Mouse (Mus musculus): ENCODE measurements at regions not wholly inside any gene's neighbourhood (a gene's known extent, or its start where the extent isn't known, plus 50 kb on each side); places are given as distances from the start of the nearest gene placed in this dataset.
"Not testable (repeated sequence)": the region's sequence is repeated elsewhere in the genome, so short reads cannot be mapped to it uniquely, and the experiment has no call there.

DNA sequence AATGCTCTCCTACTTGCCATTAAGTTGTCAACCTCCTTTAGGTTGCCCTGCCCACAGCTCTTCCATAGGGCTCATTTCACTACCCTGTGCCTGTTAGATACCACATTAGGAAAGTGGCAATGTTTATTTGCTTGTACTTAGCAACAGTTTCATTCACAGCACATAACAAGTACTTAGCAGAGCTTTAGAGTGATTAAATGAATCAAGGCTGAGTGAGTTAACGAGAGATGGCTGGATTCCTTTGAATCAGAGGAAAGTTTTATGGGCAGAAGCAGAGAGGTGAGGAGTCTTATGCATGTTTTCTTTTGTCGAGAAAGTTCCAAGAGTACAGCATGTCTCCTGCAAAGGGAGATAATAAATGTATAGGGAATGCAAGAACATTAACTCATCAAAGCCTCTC is 60.5 kb downstream of the Ptgs2 start:
- DNase-seq: no peak

DNA sequence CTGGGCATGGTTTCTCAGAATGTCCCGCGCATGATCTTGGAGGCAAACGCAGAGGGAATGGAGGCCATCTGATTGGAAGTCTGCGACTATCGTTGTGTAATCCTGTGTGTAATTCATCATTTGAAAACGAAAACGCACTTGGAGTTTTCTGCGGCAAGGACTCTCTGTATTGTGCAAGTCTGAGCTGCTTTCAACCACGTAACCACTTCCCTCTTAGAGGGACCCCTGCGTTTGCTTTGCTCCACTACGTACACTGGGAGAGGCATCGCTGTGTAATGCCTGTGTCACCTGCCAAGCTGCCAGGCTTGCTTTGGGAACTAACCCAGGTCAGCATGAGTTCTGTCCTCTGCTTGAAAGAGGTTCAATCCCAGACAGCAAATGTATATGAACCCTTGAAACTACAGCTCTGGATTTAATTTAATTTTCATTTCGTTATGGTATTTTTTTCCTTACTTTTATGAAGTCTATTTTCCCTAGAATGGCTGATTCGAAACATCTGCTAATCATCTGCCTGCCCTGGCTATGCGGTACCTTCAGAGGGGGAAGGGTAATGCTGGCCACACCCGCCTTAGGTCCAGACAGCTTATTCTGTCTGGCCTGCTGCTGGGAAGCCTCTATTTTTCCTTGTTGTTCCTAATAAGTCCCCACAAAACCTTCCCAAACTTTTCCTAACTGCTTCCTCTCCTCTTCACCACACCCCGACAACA is 65.2 kb downstream of the Ptgs2 start:
- DNase-seq: peak; percentile 3 to 11

DNA sequence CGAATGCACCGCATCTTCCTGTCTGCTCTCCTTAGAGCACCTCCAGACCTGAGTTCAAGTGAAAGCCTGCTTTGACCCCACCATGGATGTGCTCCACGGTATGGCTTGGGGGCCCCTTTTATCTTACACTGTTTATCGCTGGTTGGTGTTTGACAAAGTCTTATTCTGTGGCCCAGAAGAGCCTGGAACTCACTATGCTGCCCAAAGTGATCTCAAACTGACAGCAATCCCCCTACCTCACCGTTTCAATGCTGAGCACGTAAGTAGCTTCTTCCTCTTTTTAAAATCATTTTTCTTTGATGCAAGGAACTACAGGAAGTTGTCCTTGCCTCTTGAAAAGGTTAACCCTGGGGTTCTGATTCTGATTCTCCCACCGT is 65.8 kb downstream of the Ptgs2 start:
- DNase-seq: no peak

DNA sequence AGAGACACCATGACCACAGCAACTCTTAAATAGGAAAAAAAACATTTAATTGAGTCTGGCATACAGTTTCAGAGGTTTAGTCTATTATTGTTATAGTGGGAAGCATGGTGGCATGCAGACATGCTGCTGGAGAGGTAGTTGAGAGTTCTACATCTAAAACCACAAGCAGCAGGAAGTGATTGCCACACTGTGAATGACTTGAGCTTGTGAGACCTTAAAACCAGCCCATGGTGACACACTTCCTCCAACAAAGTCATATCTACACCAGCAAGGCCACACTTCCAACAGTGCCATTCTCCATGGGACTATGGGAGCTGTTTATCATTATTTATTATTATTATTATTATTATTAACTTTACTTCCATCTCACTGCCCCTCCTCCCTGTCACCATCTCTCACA is 67.3 kb downstream of the Ptgs2 start:
- no peak for DNase-seq

DNA sequence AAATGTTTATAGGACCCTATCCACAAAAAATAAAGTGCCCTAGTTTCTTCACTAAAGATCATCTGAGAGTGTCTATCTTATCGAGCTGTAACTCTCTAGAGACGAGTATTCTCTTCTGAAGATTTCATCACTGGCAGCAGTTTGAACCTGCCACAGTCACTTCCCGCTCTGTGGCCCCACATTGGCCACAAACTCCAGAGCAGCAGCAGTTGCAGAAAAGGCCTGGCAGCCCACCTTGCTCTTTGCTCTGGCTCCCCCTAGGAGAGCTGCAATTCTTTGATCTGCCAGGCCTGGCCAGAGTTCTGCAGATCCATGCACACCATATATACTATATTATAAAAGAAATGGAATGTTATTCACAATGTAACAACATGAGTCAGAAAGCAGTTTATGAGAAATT is 74.4 kb downstream of the Ptgs2 start:
- no peak for DNase-seq

DNA sequence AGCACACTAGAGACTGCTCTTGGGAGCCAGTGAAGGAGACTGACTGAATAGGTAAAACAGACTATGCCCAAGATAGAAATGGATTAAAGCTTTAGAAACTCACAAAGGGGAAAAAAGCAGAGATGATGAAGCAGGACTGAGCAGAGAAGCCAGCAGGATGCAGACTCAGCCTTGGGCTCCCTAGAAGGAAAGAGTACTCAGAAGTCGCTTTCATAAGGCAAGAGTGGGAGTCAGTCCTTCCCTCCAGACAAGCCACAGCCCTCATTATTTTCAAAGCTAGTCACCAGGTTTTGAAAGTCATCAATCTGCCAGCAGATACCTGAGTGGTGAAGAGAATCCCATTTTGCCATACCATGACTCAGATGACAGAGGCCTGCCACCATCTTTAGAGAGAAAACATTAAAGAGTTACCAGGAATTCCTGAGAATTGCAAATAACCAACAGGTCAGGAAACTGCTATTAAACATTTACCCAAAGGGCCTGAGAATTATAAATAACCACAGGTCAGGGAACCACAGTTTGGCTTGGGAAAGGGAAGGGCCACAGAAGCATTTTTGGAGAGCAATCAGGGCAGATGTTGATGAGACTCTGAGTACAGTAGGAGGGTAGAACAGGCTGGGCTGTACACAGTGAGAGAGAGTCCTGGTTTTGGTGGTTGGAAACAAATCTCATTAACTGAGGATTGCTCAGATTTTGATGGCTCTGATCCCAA is 77.4 kb downstream of the Ptgs2 start:
- DNase-seq: no peak

DNA sequence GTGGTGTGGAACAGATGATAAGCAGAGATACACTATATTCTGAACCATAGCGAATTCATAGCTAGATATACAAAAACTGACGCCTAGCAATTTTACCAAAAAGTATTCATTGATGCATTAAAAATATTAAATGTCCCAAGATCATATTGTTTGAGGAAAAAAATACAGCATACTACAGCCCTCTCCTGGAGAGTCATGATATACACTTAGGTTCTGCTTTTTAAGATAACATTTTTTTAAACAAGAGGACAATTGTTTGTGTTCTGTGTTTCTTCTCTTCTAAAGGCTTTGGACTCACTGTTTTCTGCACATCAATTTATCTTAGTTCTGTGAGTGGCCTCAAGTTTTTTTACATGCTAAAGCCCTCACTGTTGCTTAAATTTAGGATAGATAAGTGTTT is 102.2 kb downstream of the Ptgs2 start:
- no peak for DNase-seq

DNA sequence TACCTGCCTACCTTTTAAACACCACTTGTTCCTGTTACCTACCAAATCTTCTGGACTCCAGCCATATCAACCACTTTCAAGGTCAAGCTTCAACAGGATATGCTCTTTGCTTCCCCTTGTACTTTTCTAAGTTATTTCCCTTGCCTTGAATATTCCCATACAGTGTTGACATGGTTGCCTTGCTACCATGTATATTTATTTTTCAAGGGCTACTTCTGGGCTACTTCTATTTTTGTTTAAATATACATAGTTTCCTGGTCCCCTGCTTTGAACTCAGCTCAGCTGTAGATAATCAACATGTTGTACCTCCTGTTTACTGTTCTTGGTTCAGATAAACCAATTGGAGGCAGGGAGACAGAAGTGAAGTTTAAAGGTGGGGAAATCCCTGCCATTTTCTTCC is 106.8 kb upstream of the Pdc start:
- DNase-seq: no peak

DNA sequence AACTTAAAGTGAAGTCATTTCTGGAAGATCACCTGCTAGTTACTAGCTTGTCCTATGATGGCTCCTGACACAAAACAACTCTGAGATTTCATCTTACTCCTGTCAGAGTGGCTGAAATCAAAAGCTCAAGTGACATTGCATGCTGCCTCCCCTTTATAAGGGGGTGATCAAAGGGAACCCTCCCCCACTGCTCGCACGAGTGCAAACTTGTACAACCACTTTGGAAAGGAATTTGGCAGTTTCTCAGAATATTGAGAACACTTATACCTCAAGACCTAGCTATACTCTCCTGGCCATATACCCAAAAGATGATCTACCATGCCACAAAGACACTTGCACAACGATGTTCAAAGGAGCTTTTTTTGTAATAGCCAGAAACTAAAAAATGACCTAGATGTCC is 102.5 kb upstream of the Pdc start:
- DNase-seq: no peak

DNA sequence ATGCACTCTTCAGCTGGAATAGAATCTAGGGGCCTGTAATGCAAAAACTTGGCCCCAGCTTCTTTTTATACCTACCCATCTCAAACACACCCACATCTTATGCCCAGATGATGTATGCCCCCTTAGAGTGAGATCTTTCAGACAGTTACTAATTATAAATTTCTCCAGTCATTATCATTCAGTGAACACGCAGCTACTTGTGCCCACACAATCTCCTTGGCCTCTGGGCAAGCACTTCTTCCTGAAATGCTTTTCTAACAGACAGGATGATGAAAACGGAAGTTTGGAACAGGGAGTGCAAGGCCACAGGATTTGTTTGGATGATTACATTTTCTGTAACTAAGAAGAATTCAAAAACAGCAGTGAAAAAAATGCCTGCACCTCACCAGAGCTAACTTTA is 100.4 kb upstream of the Pdc start:
- DNase-seq: no peak

DNA sequence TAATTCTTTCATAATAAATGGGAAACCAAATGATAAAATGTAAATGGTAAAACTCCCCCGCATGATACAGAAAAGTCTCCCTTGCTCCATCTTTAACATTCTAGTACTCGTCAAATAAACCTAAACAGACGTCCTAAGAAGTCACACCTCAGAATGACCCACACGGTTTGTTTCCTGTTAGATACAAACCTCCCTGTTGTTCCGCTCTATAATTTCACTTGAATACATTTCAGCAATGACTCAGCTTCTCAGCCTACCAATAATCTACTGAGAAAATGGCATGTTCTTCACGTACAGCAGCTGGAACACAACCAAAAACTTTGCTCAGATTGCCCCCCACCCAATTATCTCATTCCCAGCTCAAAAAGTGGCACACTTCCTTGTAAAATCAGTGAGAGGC is 93.7 kb upstream of the Pdc start:
- DNase-seq: no peak

DNA sequence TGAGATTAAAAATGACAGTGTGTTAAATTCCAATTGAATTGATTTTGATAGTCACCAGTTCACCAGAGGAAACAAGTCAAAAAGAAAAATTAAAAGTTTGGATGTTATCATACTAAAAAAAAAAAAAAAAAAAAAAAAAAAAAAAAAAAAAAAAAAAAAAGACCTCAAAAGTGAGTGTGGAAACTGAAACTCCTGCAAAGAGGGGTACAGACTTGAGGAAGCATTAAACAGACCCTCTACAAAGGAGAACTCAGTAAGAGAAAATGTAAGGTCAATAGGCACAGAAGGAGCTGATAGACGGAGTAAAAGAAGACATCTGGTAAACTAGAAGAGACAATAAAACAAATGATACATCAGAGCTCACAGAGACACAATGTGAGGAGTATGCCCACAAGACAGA is 79.7 kb upstream of the Pdc start:
- not testable (repeated sequence) for DNase-seq

DNA sequence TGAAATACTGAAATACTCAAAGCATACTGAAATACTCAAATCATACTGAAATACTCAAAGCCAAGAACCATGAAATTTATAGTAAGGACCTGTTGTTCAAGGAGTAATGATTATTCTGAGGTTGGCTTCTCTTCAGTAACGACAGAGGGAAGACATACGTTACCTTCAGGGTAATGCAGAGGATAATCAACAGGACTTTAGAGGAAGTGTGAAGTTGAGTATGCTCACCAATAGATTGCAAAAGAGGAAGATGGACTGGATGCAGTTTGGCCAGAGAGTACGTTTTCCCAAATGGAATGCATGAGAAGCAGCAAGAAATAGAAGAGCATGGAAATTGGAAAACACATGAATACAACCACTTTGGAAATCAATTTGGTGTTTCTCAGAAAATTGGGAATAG is 79.1 kb upstream of the Pdc start:
- no peak for DNase-seq

DNA sequence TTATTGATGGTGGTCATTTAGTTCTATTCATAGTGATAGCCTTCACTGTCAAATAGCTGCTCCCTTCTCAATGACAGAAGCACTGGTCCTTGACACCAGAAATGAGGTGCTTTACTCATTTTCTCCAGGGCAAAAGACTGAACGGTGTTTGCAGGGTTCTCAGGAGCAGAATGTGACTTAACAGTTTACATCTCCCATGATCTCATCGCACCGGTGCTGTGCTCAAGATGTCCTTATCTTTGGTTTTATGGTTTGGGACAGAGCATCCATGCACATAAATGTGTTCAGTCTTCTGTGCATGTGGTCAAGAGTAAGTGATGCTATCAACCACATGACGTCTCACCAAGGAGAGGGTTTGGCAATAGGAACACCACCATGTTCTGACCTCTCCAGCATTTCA is 78.1 kb upstream of the Pdc start:
- DNase-seq: no peak

DNA sequence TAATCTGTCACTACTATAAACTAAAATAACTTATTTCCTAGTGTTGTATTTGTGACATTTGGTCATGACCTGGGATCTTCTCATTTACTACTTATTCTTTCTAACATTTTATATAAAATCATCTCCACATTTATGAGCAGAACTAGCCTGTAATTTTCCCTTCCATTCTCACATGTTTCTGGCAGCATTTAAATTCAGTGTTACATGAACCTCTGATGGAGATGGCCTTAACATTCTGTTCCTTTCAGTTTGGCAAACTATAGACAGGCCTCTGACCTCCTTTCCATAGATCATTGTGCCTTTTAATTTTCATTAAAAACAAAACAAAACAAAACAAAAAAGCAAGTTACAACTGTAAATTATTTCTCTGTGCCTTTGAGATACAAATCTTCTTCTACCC is 77.1 kb upstream of the Pdc start:
- DNase-seq: no peak

DNA sequence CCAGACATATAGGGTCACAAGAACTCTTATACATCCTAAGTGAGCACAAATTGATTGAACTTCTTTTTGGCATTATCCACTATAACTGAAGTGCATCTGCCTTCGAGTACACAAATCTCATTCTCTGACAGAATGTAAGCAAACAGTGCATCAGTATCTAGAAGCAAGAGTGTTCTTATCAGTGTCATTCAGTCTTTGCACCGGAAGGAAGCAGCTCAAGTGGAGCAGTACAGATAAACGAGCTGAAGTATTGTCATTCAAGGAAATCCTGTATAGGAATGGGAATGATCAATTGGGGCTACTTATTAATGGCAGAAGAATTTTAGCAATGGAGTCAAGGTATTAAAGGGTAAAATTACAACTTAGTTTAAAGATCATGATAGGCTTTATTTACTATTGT is 74.3 kb upstream of the Pdc start:
- no peak for DNase-seq

DNA sequence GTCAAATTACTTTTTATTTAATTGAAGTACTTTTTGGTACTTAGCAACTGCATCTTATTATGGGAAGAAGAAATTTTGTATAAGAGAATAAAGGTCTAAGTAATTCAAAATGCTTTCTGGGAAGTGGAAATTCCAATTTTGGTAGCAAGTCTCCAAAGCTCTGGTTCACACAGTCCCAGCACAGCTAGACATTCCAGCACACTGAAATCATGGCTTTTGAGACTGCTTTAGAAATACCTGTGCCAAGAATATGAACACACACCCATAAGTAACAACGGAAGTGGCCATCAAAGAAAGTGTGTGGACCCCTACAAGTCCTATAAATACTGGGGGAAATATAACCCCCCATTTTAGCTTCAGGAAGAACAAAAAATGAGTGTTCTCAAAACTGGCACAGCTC is 67.8 kb upstream of the Pdc start:
- DNase-seq: no peak

DNA sequence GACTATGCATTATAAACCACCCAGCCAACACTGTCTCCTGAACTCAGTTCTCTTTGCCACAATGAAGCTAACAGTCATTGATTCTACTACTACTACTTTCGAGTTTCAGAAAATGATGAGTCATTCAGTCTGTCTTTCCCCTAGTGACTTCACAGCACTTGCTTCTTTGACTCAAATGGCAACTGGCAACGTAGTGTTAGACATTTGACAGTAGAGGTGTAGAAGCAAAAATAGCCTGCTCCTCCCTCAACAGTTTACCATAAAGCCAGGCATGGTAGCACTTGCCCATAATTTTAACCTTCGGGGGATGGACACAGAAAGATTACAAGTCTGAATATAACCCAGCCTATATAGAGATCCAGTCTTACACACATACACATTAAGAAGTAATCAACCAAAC is 67.3 kb upstream of the Pdc start:
- no peak for DNase-seq

DNA sequence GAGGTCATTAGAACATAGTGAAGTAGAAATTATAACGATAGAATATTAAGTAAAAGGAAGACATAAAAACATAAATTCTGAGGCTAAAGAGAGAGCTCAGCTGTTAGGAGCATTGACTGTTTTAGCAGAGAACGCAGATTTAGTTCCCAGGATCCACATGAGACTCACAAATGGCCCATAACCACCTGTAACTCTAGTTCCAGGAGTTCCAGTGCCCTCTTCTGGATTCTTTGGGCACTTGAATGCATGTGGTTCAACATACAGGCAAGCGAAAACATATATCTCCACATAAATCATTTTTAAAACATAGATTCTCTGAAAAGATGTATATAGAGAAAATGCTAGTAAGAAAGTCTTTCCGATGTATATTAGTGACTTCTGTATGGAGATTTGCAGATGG is 61.6 kb upstream of the Pdc start:
- no peak for DNase-seq

DNA sequence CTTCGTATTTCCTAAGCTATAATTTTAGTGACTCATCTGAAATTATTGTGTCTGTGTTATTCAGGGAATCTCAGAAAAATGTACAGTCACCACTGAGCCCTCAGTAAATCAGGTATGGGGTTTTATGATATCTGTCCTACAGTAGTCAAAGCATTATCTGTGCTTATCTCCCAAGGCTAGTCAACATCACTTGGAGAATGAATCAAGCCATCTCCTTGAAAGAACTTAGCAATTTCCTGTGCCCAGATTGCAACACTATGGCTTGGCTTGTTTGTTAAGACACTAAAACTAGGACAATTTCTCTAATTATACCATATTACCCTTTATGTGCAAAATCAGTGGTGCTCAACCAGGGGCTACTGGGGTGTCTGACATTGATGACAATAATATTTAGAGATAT is 58.9 kb upstream of the Pdc start:
- no peak for DNase-seq

DNA sequence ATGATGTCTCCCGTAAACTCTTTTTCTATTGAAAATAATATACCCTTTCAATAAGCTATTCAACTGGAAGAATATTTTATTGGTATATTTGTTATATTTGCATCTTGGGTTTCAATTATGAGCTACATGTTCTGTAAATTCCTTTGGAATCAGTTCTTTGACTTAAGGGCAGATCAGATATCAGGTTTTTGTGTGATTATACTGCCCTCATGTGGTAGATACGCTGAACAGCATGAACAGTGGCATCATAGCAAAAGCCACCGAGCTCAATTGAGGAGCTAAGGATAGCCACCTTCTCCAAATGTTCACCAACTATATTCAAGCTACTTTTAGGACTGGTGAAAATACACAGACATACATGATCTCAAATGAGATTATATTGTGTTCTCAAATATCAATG is 52.7 kb upstream of the Pdc start:
- peak in 1 of 2 experiments; percentile 15 for DNase-seq

DNA sequence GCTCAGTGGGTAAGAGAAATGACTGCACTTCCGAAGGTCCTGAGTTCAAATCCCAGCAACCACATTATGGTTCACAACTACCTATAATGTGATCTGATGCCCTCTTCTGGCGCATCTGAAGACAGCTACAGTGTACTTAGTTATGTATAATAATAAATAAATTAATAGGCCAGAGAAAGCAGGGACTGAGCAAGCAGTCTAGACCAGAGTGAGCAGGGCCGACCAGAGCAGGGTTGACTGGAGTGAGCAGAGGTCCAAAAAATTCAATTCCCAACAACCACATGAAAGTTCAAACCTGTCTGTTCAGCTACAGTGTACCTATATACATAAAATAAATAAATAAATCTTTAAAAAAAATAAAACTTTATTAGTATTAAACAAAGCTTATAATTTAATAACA is 52.2 kb upstream of the Pdc start:
- no peak for DNase-seq
